Mouse (Mus musculus) liver, embryonic 13.5 days (tissue): Measurements from ENCODE around the gene Rnf181. TPM values are rescaled to one million over a fixed set of nuclear protein-coding genes. Genes with fewer than 3 reads are reported as not detected.
A peak's percentile ranks its signal among the peaks of the same experiment; 100 is the strongest.

ENCODE experiments used
- ATAC-seq: fragments of 200-750 bp; cut with Nextera tagmentation; 2 replicates; pipeline ENCODE4 v1.8.0; 2017; ENCODE audit warnings: low read depth, mild to moderate bottlenecking, moderate number of reproducible peaks, moderate library complexity
- DNase-seq: peaks from one replicate; pipeline ENCODE4 v3.0.0; 2022
- H3K27ac ChIP-seq: fragments of 300-500 bp; sonication (generic); 2 replicates; pipeline ENCODE4 v1.5.1; 2015; ENCODE audit warnings: moderate library complexity, mild to moderate bottlenecking, inconsistent platforms
- H3K27me3 ChIP-seq: fragments of 300-500 bp; sonication (generic); 2 replicates; pipeline ENCODE4 v1.6.1; 2015; ENCODE audit warnings: mild to moderate bottlenecking, inconsistent platforms
- H3K36me3 ChIP-seq: fragments of 300-500 bp; sonication (generic); 2 replicates; pipeline ENCODE4 v1.6.1; 2015; ENCODE audit warnings: mild to moderate bottlenecking, inconsistent platforms
- H3K4me1 ChIP-seq: fragments of 300-500 bp; sonication (generic); replicated peaks from 2 replicates; pipeline ENCODE4 v1.6.1; 2015; ENCODE audit warnings: inconsistent platforms
- H3K4me2 ChIP-seq: fragments of 300-500 bp; sonication (generic); 2 replicates; pipeline ENCODE4 v1.6.1; 2015; ENCODE audit warnings: inconsistent platforms, mild to moderate bottlenecking, moderate library complexity
- H3K4me3 ChIP-seq: fragments of 300-500 bp; sonication (generic); replicated peaks from 2 replicates; pipeline ENCODE4 v1.5.1; 2015; ENCODE audit warnings: mild to moderate bottlenecking, inconsistent platforms
- H3K9ac ChIP-seq: fragments of 300-500 bp; sonication (generic); 2 replicates; pipeline ENCODE4 v1.6.1; 2015; ENCODE audit warnings: mild to moderate bottlenecking, inconsistent platforms
- H3K9me3 ChIP-seq: fragments of 300-500 bp; sonication (generic); replicated peaks from 2 replicates; pipeline ENCODE4 v1.6.1; 2016; ENCODE audit warnings: inconsistent platforms
- WGBS: fragments of 180-500 bp; shearing (Covaris S2); methylation state at CpG from one replicate; pipeline ENCODE4 v1.1.7; 2015; ENCODE audit not compliant: insufficient replicate concordance; 5-methylcytosine and 5-hydroxymethylcytosine counted together
- polyA plus RNA-seq: library from polyadenylated mRNA; unstranded; fragments of >200 nt; fragmentation: Nextera tagmentation; extraction: Ambion mirVana; gene quantifications from 2 replicates; pipeline ENCODE4 v1.2.1, GENCODE M21; 2015

The Rnf181 gene
- 76.9 and 82.6 TPM in 2 replicates for polyA plus RNA-seq

DNA sequence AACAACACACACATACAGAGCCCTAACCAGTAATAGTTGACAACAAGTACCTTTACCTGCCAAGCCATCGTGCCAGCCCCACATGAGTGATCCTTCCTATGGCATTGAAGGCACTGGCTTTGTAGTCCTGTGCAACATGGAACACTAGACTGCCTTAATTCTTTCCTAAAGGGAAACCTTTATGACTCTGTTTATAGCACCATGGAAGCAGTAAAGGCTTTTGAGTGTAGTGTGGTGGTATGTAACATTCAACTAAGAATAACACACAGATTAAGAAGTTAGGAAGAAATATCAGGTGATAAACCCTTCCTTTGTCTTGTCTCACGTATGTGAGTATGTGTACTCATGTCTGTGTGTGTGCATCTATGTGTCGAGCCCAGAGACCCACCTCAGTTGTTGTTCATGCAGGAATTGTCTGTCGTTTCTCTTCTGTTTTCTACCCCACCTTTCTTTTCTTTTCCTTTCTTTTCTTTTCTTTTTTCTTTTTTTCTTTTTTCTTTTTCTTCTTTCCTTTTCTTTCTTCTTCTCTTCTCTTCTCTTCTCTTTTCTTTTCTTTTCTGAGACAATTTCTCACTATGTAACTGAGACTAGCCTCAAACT lies at the start of gene Rnf181:
Gene Rnf181 (minus strand): TSS at position 113 of the 600 bp plus-strand sequence.
- Histone ChIP-seq H3K4me3 (no peak within 1 kb of the TSS), H3K27ac (no peak within 1 kb of the TSS), H3K4me2 (no peak within 1 kb of the TSS), H3K4me1 (peaks cover 37% of the 10 kb centered on the region), H3K27me3 (no peaks in the 10 kb centered on the region), H3K9me3 (no peaks in the 10 kb centered on the region), H3K9ac (no peak within 1 kb of the TSS), H3K36me3 (peaks cover 25% of the 10 kb centered on the region)
- ATAC-seq (no peak), DNase-seq (no peak)
- 69% methylated on average over 4 of the region's 4 CpGs for WGBS

DNA sequence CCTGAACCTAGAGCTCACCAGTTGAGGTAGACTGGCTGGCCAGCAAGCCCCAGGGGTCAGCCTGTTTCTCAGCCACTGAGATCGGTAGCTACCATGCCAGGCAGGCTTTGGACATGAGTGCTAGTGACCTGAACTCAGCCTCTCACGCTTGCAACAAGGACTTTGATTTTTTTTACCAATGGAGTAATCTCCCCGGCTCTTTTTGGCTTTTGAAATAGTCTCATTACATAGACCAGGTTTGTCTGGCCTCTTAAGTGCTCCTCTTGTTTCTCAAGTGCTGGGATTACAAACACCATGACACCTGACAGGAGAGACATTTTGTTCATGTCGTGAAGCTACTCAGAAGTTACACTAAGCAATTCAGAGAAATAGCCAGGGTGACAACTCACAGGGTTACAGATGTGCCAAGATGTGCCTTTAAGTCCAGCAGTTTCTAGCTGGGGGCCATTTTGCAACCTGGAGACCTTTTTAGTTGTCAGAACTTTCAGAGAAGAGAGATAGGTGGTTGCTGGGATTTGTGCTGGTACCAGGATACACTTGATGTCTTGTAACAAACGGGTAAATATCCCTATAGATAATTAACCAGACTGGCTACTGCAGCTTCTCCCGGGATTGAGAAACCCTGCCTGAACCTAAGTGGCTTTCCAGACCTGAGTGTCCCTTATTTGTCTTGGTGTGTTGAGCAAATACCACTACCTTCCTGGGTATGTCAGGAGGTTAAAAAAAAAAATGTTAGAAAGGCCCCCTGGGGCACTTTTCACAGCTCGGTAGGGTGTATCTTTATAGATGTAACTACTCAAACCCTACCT lies 49.4 kb upstream of the Rnf181 start:
- Histone ChIP-seq H3K27ac (peak overlapping the region; percentile 58), H3K4me2 (peak overlapping the region; percentile 74), H3K36me3 (peaks cover 31% of the 10 kb centered on the region), H3K9me3 (no peaks in the 10 kb centered on the region), H3K4me3 (peak overlapping the region; percentile 66; the same call in 1 of the 2 replicates), H3K4me1 (peaks cover 56% of the 10 kb centered on the region), H3K9ac (no peak overlapping the region), H3K27me3 (no peaks in the 10 kb centered on the region)
- ATAC-seq, result no peak
- 70% methylated on average over 7 of the region's 7 CpGs for WGBS
- DNase-seq, result no peak

DNA sequence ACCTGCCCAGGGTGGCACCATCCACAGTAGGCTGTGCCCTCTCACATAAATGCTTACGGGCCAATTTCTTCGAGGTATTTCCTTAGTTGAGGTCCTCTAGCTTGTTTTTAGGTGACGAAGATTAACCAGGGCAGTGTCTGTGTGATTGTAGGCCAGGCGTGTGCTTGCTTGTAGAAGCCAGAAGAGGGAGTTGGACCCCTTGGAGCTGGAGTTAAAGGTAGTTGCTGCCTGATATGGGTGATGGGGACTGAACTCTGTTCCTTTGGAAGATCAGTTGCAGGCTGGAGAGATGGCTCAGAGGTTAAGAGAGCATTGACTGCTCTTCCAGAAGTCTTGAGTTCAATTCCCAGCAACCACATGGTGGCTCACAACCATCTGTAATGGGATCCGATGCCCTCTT lies 48.4 kb upstream of the Rnf181 start:
- H3K27ac ChIP-seq, result 0 out of 2 replicates have a peak overlapping the region, but pooled peaks have one; percentile 21
- DNase-seq, result no peak
- H3K9me3 ChIP-seq, result no peaks in the 10 kb centered on the region
- WGBS, result 74% methylated on average over 5 of the region's 5 CpGs
- H3K4me3 ChIP-seq, result peak overlapping the region; percentile 66
- peaks cover 49% of the 10 kb centered on the region for H3K4me1 ChIP-seq
- ATAC-seq, result no peak
- H3K9ac ChIP-seq, result peak overlapping the region; percentile 78
- no peaks in the 10 kb centered on the region for H3K27me3 ChIP-seq
- H3K4me2 ChIP-seq, result peak overlapping the region; percentile 74
- H3K36me3 ChIP-seq, result peaks cover 23% of the 10 kb centered on the region

DNA sequence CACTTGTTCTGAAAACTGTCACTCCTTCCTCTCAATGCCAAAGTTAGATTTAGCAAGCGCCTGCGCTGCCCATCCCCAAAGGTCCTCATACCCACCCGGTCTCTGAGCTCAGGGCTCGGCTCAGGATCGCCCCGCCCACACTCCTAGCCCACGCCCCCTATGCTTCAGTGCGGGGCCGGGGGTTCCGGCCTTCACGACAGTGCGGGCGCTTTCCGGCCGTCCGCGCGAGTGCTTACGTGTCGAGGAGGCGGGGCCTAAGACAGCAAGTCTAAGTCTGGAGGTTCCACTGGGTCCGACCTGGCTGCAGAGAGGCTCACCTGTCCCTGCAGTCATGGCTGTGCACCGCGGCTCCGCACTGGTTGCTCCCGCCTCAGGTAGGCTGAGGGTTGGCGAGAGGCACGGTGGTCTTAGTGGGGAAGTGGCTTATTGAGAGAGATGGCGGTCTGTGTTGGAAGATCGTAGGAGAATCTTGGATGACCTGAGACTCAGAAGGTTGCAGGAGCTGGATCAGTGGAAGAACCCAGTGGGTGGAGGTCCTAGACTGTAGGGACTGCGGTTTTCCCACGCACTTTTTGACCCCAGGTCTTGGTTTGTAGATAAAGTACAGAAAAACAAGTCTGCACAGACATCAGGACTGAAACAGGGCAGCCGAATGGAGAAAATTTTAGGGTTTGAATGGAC lies 47.5 kb upstream of the Rnf181 start, which contains the start of gene Ggcx:
Gene Ggcx (plus strand): TSS at position 233 of the 681 bp plus-strand sequence.
- peak; percentile 91 for DNase-seq

DNA sequence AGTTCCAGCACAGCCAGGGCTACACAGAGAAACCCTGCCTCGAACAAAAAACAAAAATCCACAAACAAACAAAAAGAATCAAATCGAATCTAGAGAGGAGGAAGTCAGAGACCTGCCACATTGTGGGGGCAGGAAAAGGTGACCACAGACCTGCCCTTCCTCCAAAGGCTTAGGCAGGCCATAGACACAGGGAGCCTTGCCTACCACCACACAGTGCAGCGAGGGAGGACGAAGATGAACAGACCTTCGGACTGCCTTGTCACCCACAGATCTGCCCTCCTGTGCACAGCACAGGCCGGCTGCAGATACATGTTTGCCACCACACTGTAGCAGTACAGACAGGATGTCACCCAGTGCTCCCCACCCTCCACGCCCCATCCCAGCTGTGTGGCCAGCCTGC lies 43.8 kb upstream of the Rnf181 start:
- Histone ChIP-seq H3K9ac (no peak overlapping the region), H3K9me3 (no peaks in the 10 kb centered on the region), H3K27me3 (no peaks in the 10 kb centered on the region), H3K4me1 (peaks cover 23% of the 10 kb centered on the region), H3K27ac (no peak overlapping the region), H3K36me3 (no peaks in the 10 kb centered on the region), H3K4me3 (no peak overlapping the region), H3K4me2 (no peak overlapping the region)
- WGBS, result 31% methylated on average over 7 of the region's 7 CpGs
- DNase-seq (no peak), ATAC-seq (no peak)

More for the DNA sequence above, 47.5 kb upstream of the Rnf181 start, which contains the start of gene Ggcx:
- peaks cover 19% of the 10 kb centered on the region for H3K36me3 ChIP-seq
- H3K4me1 ChIP-seq, result peaks cover 44% of the 10 kb centered on the region
- H3K9me3 ChIP-seq, result no peaks in the 10 kb centered on the region
- no peaks in the 10 kb centered on the region for H3K27me3 ChIP-seq
- ATAC-seq, result peak; percentile 85
- H3K27ac ChIP-seq, result peak within 1 kb of the TSS; percentile 66
- peak within 1 kb of the TSS; percentile 74 for H3K4me2 ChIP-seq
- H3K9ac ChIP-seq, result peak within 1 kb of the TSS; percentile 78
- H3K4me3 ChIP-seq, result peak within 1 kb of the TSS; percentile 66
- WGBS, result under 1% methylated on average over 33 of the region's 33 CpGs

DNA sequence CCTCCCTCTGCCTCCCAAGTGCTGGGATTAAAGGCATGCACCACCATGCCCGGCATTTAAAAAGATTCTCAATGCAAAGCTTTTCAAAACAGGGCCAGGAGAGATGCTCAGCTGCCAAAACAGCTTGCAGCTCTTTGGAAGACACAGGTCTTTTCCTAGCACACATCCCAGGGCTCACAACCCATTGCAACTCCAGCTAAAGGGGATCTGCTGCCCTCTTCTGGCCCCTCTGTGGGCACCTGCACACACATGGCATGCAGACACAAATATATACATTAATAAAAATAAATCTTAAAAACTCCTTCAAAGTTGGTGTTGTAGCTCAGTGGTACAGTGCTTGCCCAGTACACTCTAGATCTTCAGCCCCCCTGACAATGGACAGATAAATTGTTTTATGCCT lies 43.2 kb upstream of the Rnf181 start:
- WGBS, result 19% methylated on average over 1 of the region's 1 CpGs
- peaks cover 18% of the 10 kb centered on the region for H3K4me1 ChIP-seq
- H3K4me2 ChIP-seq, result no peak overlapping the region
- no peak overlapping the region for H3K9ac ChIP-seq
- H3K9me3 ChIP-seq, result no peaks in the 10 kb centered on the region
- DNase-seq, result no peak
- no peak for ATAC-seq
- no peaks in the 10 kb centered on the region for H3K36me3 ChIP-seq
- no peak overlapping the region for H3K27ac ChIP-seq
- H3K27me3 ChIP-seq, result no peaks in the 10 kb centered on the region
- H3K4me3 ChIP-seq, result no peak overlapping the region

DNA sequence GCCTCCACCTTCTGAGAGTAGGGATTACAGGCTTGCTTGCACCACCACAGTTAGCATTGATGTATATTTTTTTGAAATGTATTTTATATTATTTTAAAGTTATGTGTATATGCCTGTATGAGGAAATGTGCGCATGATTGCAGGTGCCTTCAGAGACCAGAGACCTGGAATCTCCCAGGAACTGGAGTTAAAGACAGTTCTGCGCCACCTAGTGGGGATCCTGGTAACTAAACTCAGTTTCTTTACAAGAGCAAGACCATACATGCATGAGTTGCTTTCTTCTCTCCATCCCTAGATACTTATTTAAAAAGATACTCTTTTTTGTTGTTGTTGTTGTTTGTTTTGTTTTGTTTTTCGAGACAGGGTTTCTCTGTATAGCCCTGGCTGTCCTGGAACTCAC lies 42.8 kb upstream of the Rnf181 start:
- no peak overlapping the region for H3K4me3 ChIP-seq
- no peak overlapping the region for H3K9ac ChIP-seq
- no peaks in the 10 kb centered on the region for H3K27me3 ChIP-seq
- peaks cover 17% of the 10 kb centered on the region for H3K4me1 ChIP-seq
- no peak overlapping the region for H3K27ac ChIP-seq
- H3K36me3 ChIP-seq, result no peaks in the 10 kb centered on the region
- H3K4me2 ChIP-seq, result no peak overlapping the region
- DNase-seq (peak; percentile 58), ATAC-seq (no peak)
- 14% methylated on average over 3 of the region's 3 CpGs for WGBS
- H3K9me3 ChIP-seq, result no peaks in the 10 kb centered on the region

DNA sequence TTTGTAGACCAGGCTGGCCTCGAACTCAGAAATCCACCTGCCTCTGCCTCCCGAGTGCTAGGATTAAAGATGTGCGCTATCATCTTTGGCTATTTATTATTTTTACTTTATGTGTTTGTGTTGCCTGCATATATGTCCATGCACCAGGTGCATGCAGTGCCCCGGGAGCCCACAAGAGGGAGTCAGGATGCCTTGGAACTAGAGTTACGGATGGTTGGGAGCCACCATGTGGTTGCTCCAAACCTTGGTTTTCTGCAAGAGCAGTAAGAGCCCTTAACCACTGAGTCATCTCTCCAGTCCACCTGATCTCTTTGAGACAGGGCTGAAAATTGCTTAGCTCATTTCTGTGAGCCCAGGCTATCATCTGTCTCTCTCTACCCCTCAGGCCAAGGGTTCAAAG lies 40.4 kb upstream of the Rnf181 start:
- peaks cover 9% of the 10 kb centered on the region for H3K4me1 ChIP-seq
- WGBS, result 1% methylated on average over 5 of the region's 5 CpGs
- H3K4me2 ChIP-seq, result no peak overlapping the region
- no peaks in the 10 kb centered on the region for H3K9me3 ChIP-seq
- H3K9ac ChIP-seq, result no peak overlapping the region; the same call in 1 of the 2 replicates
- peak; percentile 81 for ATAC-seq
- no peaks in the 10 kb centered on the region for H3K36me3 ChIP-seq
- H3K4me3 ChIP-seq, result no peak overlapping the region
- peak; percentile 86 for DNase-seq
- 0 out of 2 replicates have a peak overlapping the region, but pooled peaks have one; percentile 29 for H3K27ac ChIP-seq
- H3K27me3 ChIP-seq, result no peaks in the 10 kb centered on the region

DNA sequence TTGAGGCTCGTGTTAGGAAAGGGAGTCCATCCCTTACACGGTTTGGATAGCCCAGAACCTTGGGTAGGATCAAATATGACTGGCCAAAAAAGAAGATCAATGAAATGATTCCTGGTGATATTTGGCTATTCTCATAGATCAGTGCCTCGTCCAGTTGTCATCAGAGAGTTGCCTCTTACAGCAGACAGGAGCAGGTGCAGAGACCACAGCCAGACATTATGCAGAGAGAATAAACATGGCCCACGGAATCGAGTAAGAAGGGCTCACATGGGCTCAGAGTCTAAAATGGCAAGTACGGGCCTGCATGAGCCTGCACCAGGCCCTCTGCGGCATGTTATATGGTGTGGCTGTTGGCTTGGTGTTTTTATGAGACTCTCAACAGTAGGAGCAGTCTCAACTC lies 38.6 kb upstream of the Rnf181 start:
- Histone ChIP-seq H3K27me3 (no peaks in the 10 kb centered on the region), H3K9me3 (no peaks in the 10 kb centered on the region), H3K27ac (no peak overlapping the region), H3K36me3 (no peaks in the 10 kb centered on the region), H3K4me3 (no peak overlapping the region), H3K4me2 (no peak overlapping the region), H3K9ac (no peak overlapping the region), H3K4me1 (peaks cover 9% of the 10 kb centered on the region)
- ATAC-seq (no peak), DNase-seq (no peak)
- 72% methylated on average over 7 of the region's 7 CpGs for WGBS

DNA sequence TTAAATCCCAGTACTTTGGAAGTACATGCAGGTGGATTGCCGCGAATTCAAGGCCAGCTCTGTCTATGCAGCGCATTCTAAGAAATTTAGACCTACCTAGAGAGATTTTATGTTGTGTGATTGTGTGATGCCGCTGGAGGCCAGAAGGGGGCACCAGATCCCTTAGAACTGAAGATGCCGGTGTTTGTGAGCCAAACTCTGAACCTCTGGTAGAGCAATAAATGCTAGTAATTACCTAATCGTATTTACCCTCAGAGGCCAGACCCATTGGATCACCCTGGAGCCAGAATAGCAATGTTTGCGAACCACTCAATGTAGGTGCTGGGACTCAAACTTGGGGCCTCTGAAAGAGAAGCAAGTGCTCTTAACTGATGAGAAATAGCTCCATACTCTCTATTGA lies 35.1 kb upstream of the Rnf181 start:
- H3K36me3 ChIP-seq, result no peaks in the 10 kb centered on the region
- H3K4me2 ChIP-seq, result no peak overlapping the region
- H3K9me3 ChIP-seq, result no peaks in the 10 kb centered on the region
- H3K4me1 ChIP-seq, result peaks cover 27% of the 10 kb centered on the region
- H3K27ac ChIP-seq, result no peak overlapping the region
- 14% methylated on average over 7 of the region's 7 CpGs for WGBS
- no peak overlapping the region for H3K4me3 ChIP-seq
- no peak overlapping the region for H3K9ac ChIP-seq
- DNase-seq (peak; percentile 62), ATAC-seq (no peak)
- H3K27me3 ChIP-seq, result no peaks in the 10 kb centered on the region

DNA sequence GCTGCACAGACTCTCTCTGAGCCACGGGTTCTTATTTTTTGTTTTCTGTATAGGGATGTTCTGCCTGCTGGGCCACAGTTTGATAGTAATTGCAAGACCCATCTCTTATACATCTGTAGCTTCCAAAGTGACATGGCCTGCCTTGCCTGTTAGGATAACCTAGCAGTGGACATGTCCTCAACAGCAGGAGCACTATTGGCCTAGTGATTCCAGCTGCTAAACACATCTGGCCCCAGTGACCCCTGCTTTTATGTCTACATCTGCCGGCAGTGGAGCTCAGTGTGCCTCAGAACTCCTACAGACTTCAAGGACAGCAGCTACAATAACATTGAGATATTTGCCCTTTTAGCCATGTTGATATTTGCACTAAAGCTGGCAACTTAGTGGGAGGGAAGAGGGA lies 33.2 kb upstream of the Rnf181 start:
- WGBS, result 65% methylated on average over 2 of the region's 2 CpGs
- Histone ChIP-seq H3K36me3 (no peaks in the 10 kb centered on the region), H3K4me2 (no peak overlapping the region), H3K27me3 (no peaks in the 10 kb centered on the region), H3K9me3 (no peaks in the 10 kb centered on the region), H3K9ac (no peak overlapping the region), H3K27ac (peak overlapping the region; percentile 50; the same call in 1 of the 2 replicates), H3K4me3 (no peak overlapping the region), H3K4me1 (peaks cover 34% of the 10 kb centered on the region)
- ATAC-seq (no peak), DNase-seq (no peak)
